Mouse (Mus musculus): ENCODE data around the gene Pkd1.

Gene Pkd1

GRCm38 (mm10) chr17:24567034-24567779 lies 17.6 kb downstream of the Pkd1 start:
- DNase-seq = no peak

GRCm38 (mm10) chr17:24569837-24570236 lies 20.2 kb downstream of the Pkd1 start:
- no peak for DNase-seq

GRCm38 (mm10) chr17:24572651-24573245 lies 23.1 kb downstream of the Pkd1 start:
- no peak for DNase-seq

GRCm38 (mm10) chr17:24573811-24574210 lies 24.2 kb downstream of the Pkd1 start:
- no peak for DNase-seq

GRCm38 (mm10) chr17:24579532-24579931 lies 29.9 kb downstream of the Pkd1 start:
- DNase-seq = no peak

GRCm38 (mm10) chr17:24580287-24580686 lies 30.7 kb downstream of the Pkd1 start:
- DNase-seq = no peak

GRCm38 (mm10) chr17:24583599-24584460 lies 34.2 kb downstream of the Pkd1 start:
- no peak for DNase-seq

- no peak for DNase-seq
Observed at GRCm38 (mm10) chr17:24584520-24584919, 34.9 kb downstream of the Pkd1 start.

GRCm38 (mm10) chr17:24586532-24586931 lies 36.9 kb downstream of the Pkd1 start:
- DNase-seq = no peak

- DNase-seq = peak; percentile 81
Observed at GRCm38 (mm10) chr17:24590943-24591342, 41.3 kb downstream of the Pkd1 start.

GRCm38 (mm10) chr17:24591695-24592094 lies 42.1 kb downstream of the Pkd1 start:
- no peak for DNase-seq

GRCm38 (mm10) chr17:24593248-24593647 lies 43.6 kb downstream of the Pkd1 start:
- DNase-seq = peak; percentile 22

GRCm38 (mm10) chr17:24593992-24594890 lies 44.6 kb downstream of the Pkd1 start:
- peak; percentile 58 for DNase-seq

GRCm38 (mm10) chr17:24595126-24596072 lies 45.8 kb downstream of the Pkd1 start:
- peak; percentile 75 for DNase-seq

- DNase-seq = peak; percentile 52
Observed at GRCm38 (mm10) chr17:24596073-24596466, 46.4 kb downstream of the Pkd1 start.

GRCm38 (mm10) chr17:24596471-24597183 lies 47.0 kb downstream of the Pkd1 start:
- DNase-seq = peak; percentile 93

GRCm38 (mm10) chr17:24597989-24598388 lies 48.4 kb downstream of the Pkd1 start:
- peak; percentile 46 for DNase-seq

GRCm38 (mm10) chr17:24600502-24600901 lies 50.9 kb downstream of the Pkd1 start:
- peak; percentile 50 for DNase-seq

GRCm38 (mm10) chr17:24603961-24604360 lies 54.3 kb downstream of the Pkd1 start:
- DNase-seq = no peak

- no peak for DNase-seq
Observed at GRCm38 (mm10) chr17:24604557-24604956, 54.9 kb downstream of the Pkd1 start.

- DNase-seq = no peak
Observed at GRCm38 (mm10) chr17:24608370-24608769, 58.7 kb downstream of the Pkd1 start.
